Mouse (Mus musculus) adrenal gland, postnatal 14 days (tissue): ENCODE data around the gene Lfng. TPM values are rescaled to one million over a fixed set of nuclear protein-coding genes. Genes with fewer than 3 reads are reported as not detected.
A peak's percentile ranks its signal among the peaks of the same experiment; 100 is the strongest.

ENCODE experiments used
- DNase-seq: peaks from one replicate; pipeline ENCODE4 v3.0.0; 2021; ENCODE audit warnings: mixed read lengths
- total RNA-seq: library from RNA; stranded (reverse); gene quantifications from 2 replicates; pipeline ENCODE4 v1.2.3, GENCODE M21; 2021

Gene Lfng
- total RNA-seq, 1 experiment from 2014 or later: 13.7 TPM

- DNase-seq: no peak
Observed at GRCm38 (mm10) chr5:140661875-140662643, 54.9 kb downstream of the Lfng start.

GRCm38 (mm10) chr5:140662741-140663592 lies 55.8 kb downstream of the Lfng start:
- peak; percentile 59 for DNase-seq

GRCm38 (mm10) chr5:140663621-140664180 lies 56.6 kb downstream of the Lfng start:
- peak; percentile 84 for DNase-seq

Other genes with a start within 250 kb of the Lfng start
- 17.7 and 26.1 TPM in 2 replicates for gene Snx8, start 218.1 kb upstream of the Lfng start, total RNA-seq
- 154 and 167 TPM in 2 replicates for gene Eif3b, start 188.0 kb upstream of the Lfng start, total RNA-seq
- not detected in 2 replicates for gene Gm4869, start 161.7 kb upstream of the Lfng start, total RNA-seq
- gene Chst12, start 101.8 kb upstream of the Lfng start, total RNA-seq: 8.3 and 12.9 TPM in 2 replicates
- gene Grifin, start 42.2 kb upstream of the Lfng start, total RNA-seq: not detected in 2 replicates
- 72.5 and 83.6 TPM in 2 replicates for gene Ttyh3, start 41.7 kb downstream of the Lfng start, total RNA-seq
- gene Iqce, start 95.1 kb downstream of the Lfng start, total RNA-seq: 19.0 and 22.7 TPM in 2 replicates
- 16.8 and 19.6 TPM in 2 replicates for gene Brat1, start 97.7 kb downstream of the Lfng start, total RNA-seq
- 0.53 and 0.85 TPM in 2 replicates for gene Amz1, start 116.8 kb downstream of the Lfng start, total RNA-seq
- 114 and 117 TPM in 2 replicates for gene Gna12, start 223.1 kb downstream of the Lfng start, total RNA-seq